In genomic region chr10:89686139-89686808, GRCm38 (mm10) we compare ENCODE assay signal across 8 mouse cellular contexts. TPM values are rescaled to one million over a fixed set of nuclear protein-coding genes. Genes with fewer than 3 reads are reported as not detected.
DNase-seq lines count a peak whose midpoint lies in the region; ATAC-seq lines count a peak whose summit lies in the region.

TSS of gene Scyl2 (minus strand) at chr10:89686285.

- WGBS in forebrain, embryonic 11.5 days = 7% methylated on average over 28 of the region's 31 CpGs
- 4% methylated on average over 30 of the region's 31 CpGs for WGBS in heart, embryonic 16.5 days
- 5% methylated on average over 31 of the region's 31 CpGs for WGBS in liver, embryonic 15.5 days (ENCODE audit: insufficient replicate concordance)
- WGBS in neural tube, embryonic 12.5 days = 5% methylated on average over 31 of the region's 31 CpGs

- no peaks in the 10 kb centered on the region for H3K36me3 ChIP-seq in forebrain, embryonic 11.5 days (ENCODE audit: control insufficient read depth, insufficient read depth, low read length)
- no peaks in the 10 kb centered on the region for H3K36me3 ChIP-seq in heart, embryonic 16.5 days (ENCODE audit: control insufficient read depth, insufficient read depth)
- H3K36me3 ChIP-seq in liver, embryonic 15.5 days (replicated peaks) = no peaks in the 10 kb centered on the region
- H3K36me3 ChIP-seq in neural tube, embryonic 12.5 days = 0 out of 2 replicates have a peak, but pooled peaks cover 2% of the 10 kb centered on the region

- DNase-seq in CD8-positive naive resting alpha-beta T cell, adult 2 months (ENCODE audit: low read depth in 2 of 2, low spot score in 2 of 2) = peak; percentile 95
- DNase-seq in c-Kit-positive CD71-negative TER-119-negative erythroid progenitor cells, embryonic 14.5 days (ENCODE audit: low read depth) = peak; percentile 89
- DNase-seq in forebrain, embryonic 11.5 days (ENCODE audit: low spot score) = peak; percentile 96
- peak; percentile 96 to 99 for DNase-seq in kidney, postnatal 36 days
- peak; percentile 91 for DNase-seq in telencephalon, adult 2 months (ENCODE audit: low read depth, low spot score)

- peak within 1 kb of the TSS; percentile 79 for H3K4me2 ChIP-seq in forebrain, embryonic 11.5 days (ENCODE audit: low read depth, low read length, severe bottlenecking)
- peak within 1 kb of the TSS; percentile 80 for H3K4me2 ChIP-seq in heart, embryonic 16.5 days (ENCODE audit: low read depth, low read length)
- peak within 1 kb of the TSS; percentile 89 for H3K4me2 ChIP-seq in liver, embryonic 15.5 days
- peak within 1 kb of the TSS; percentile 69 for H3K4me2 ChIP-seq in neural tube, embryonic 12.5 days (replicated peaks)

- H3K27ac ChIP-seq in forebrain, embryonic 11.5 days (ENCODE audit: low read depth, low read length) = no peak within 1 kb of the TSS
- peak within 1 kb of the TSS; percentile 44; the same call in 1 of the 2 replicates for H3K27ac ChIP-seq in heart, embryonic 16.5 days (ENCODE audit: low read length)
- H3K27ac ChIP-seq in liver, embryonic 15.5 days (replicated peaks) = peak within 1 kb of the TSS; percentile 86
- H3K27ac ChIP-seq in neural tube, embryonic 12.5 days = no peak within 1 kb of the TSS; the same call in 1 of the 2 replicates

- peak within 1 kb of the TSS; percentile 85 for H3K9ac ChIP-seq in forebrain, embryonic 11.5 days (ENCODE audit: low read length)
- peak within 1 kb of the TSS; percentile 96 for H3K9ac ChIP-seq in heart, embryonic 16.5 days (ENCODE audit: low read length)
- H3K9ac ChIP-seq in liver, embryonic 15.5 days = peak within 1 kb of the TSS; percentile 97
- H3K9ac ChIP-seq in neural tube, embryonic 12.5 days = peak within 1 kb of the TSS; percentile 87

- no peaks in the 10 kb centered on the region for H3K9me3 ChIP-seq in forebrain, embryonic 11.5 days (ENCODE audit: control insufficient read depth, low read length)
- no peaks in the 10 kb centered on the region for H3K9me3 ChIP-seq in heart, embryonic 16.5 days (replicated peaks; ENCODE audit: control insufficient read depth, low read length)
- H3K9me3 ChIP-seq in liver, embryonic 15.5 days (replicated peaks) = no peaks in the 10 kb centered on the region
- H3K9me3 ChIP-seq in neural tube, embryonic 12.5 days = no peaks in the 10 kb centered on the region

- H3K4me1 ChIP-seq in forebrain, embryonic 11.5 days (replicated peaks; ENCODE audit: control insufficient read depth, insufficient read depth, low read length) = 0 out of 2 replicates have a peak, but pooled peaks cover 2% of the 10 kb centered on the region
- H3K4me1 ChIP-seq in heart, embryonic 16.5 days (ENCODE audit: control insufficient read depth, insufficient read depth, low read length) = peaks cover 13% of the 10 kb centered on the region
- H3K4me1 ChIP-seq in liver, embryonic 15.5 days (replicated peaks) = peaks cover 66% of the 10 kb centered on the region
- peaks cover 6% of the 10 kb centered on the region for H3K4me1 ChIP-seq in neural tube, embryonic 12.5 days

- peak; percentile 100 for ATAC-seq in forebrain, embryonic 11.5 days (replicated peaks; ENCODE audit: low FRiP score)
- peak; percentile 99 for ATAC-seq in heart, embryonic 16.5 days (replicated peaks; ENCODE audit: extremely low read depth, insufficient read depth, low FRiP score)
- peak; percentile 98 for ATAC-seq in liver, embryonic 15.5 days (ENCODE audit: insufficient read depth)
- ATAC-seq in neural tube, embryonic 12.5 days (ENCODE audit: low FRiP score, low read depth) = peak; percentile 98

- H3K4me3 ChIP-seq in forebrain, embryonic 11.5 days (ENCODE audit: low read depth, low read length) = peak within 1 kb of the TSS; percentile 97
- H3K4me3 ChIP-seq in heart, embryonic 16.5 days (ENCODE audit: low read length) = peak within 1 kb of the TSS; percentile 96
- peak within 1 kb of the TSS; percentile 94 for H3K4me3 ChIP-seq in liver, embryonic 15.5 days (replicated peaks)
- H3K4me3 ChIP-seq in neural tube, embryonic 12.5 days = peak within 1 kb of the TSS; percentile 83

- no peaks in the 10 kb centered on the region for H3K27me3 ChIP-seq in forebrain, embryonic 11.5 days (ENCODE audit: control insufficient read depth, insufficient read depth, low read length)
- no peaks in the 10 kb centered on the region for H3K27me3 ChIP-seq in heart, embryonic 16.5 days (ENCODE audit: control insufficient read depth, insufficient read depth, low read length)
- no peaks in the 10 kb centered on the region for H3K27me3 ChIP-seq in liver, embryonic 15.5 days
- H3K27me3 ChIP-seq in neural tube, embryonic 12.5 days (replicated peaks) = no peaks in the 10 kb centered on the region

RNA-seq across cellular contexts. Expression of gene Scyl2, which starts in this region (rescaled TPM):
- polyA plus RNA-seq in forebrain, embryonic 11.5 days (2014; fragmentation: Nextera tagmentation; extraction: Ambion mirVana) = 13.1 and 13.9 TPM in 2 replicates
- polyA plus RNA-seq in heart, embryonic 16.5 days (2015; fragmentation: Nextera tagmentation; extraction: Ambion mirVana) = 4.1 and 4.4 TPM in 2 replicates
- 3.6 and 4.0 TPM in 2 replicates for polyA plus RNA-seq in liver, embryonic 15.5 days (2015; fragmentation: Nextera tagmentation; extraction: Ambion mirVana)
- 11.1 and 11.3 TPM in 2 replicates for polyA plus RNA-seq in neural tube, embryonic 12.5 days (2016; fragmentation: Nextera tagmentation; extraction: Ambion mirVana)

Comparison
In these comparisons a context has a peak if more than half of its experiments do, and no peak if none do; other contexts are left out.
1. H3K27ac ChIP-seq: peak in heart, embryonic 16.5 days (single experiment) and liver, embryonic 15.5 days (single experiment); none in forebrain, embryonic 11.5 days (single experiment) and neural tube, embryonic 12.5 days (single experiment).
2. Peak in every context shown above with its lines, with median percentiles within 50 percentile points of each other: DNase-seq, ATAC-seq, H3K4me2 ChIP-seq, H3K4me3 ChIP-seq and H3K9ac ChIP-seq.